Mouse (Mus musculus) cerebral cortex, adult 2 months (tissue): ENCODE data around the gene Lhpp.

ENCODE experiments used
- WGBS: fragments of 180-500 bp; shearing (Covaris S2); methylation state at CpG from one replicate; pipeline ENCODE4 v1.1.7; 2018; 5-methylcytosine and 5-hydroxymethylcytosine counted together

Lhpp gene

DNA sequence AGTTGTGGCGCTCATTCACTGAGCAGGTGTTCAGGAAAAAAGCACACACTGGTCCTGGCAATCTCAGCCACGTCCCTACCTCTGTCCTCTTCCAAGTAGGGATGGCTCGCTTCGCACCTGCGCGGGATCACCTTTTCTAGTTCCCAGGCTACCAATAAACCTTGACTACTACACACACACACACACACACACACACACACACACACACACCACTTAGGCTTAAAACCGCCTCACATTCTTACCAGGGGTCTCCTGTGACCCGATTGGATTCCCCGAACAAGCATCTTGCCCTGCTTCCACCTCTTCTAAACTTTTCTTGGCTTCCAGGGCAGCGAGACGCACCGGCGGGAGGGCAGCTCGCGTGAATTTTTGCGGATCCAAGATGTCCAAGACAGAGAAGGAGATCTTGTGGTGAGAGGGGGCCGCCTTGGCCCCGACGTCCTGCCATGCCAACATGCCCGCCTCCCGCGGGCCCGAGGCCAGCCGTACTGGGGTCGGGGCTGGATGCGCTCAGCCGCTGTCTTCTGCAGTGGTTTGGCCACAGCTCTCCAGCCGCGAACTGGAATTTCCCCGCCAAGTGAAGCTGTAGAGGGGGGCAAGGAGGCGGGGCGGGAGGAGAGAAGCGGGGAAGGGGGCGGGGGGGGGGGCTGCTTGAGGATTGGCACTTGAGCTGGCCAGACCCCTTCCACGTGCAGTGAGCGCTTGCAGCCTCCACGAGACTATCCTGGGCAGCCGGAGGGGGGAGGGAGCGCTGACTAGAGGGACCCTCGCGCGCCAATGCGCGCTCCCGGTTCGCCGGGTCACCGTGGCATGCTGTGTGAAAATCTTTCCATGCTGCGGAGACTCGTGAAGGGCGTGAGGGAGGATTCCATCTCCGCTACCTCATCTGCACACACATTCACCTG, 11.1 kb upstream of the Lhpp start, which contains the start of gene Nkx1-2:
TSS of gene Nkx1-2 (minus strand) at position 567 of the 905 bp plus-strand sequence.
- 4% methylated on average over 51 of the region's 52 CpGs for WGBS

- 19% methylated on average over 9 of the region's 9 CpGs for WGBS
These were observed 10.4 kb upstream of the Lhpp start for GRCm38 (mm10) chr7:132600026-132600425.

DNA sequence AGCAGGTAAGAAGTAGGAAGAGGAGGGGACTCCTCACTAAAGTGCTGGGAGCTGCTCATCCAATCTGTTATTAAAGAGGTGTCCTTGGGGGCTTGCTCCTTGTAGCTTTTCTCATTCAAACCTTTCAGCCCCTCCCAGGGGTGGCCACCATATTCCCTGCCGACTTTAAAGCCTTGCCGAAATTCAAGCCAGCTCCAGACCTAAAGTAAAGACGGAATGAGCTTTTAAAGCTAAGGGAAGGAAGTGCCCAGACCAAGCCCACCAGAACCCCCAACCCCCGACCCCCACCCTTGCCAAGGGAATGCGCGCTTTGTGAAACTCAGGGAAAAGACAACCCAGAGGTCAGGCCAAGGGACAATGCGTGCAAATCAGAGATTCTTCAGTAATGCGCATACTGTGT, 9.5 kb upstream of the Lhpp start:
- 42% methylated on average over 8 of the region's 8 CpGs for WGBS

GRCm38 (mm10) chr7:132604720-132605119, 5.7 kb upstream of the Lhpp start:
- 84% methylated on average over 4 of the region's 4 CpGs for WGBS

DNA sequence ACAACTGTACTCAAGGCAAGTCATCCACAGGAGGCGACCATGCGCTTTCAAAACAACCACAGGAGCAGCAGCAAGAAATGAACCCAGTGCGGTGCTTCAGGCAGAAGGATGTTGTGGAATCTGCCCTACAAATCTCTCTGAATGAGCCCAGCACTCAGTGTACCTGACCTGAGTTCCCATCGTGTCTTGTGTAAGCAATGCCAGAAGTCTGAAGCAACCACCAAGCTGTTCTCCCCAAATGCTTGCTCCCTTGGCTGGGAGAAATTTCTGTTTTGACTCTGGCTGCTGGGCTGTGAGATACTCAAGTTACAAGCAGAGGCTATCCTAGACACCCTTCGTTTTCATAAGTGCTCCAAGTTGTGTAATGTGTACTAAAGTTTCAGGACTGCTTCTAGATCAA, 4.7 kb upstream of the Lhpp start:
- WGBS, result 80% methylated on average over 5 of the region's 5 CpGs

DNA sequence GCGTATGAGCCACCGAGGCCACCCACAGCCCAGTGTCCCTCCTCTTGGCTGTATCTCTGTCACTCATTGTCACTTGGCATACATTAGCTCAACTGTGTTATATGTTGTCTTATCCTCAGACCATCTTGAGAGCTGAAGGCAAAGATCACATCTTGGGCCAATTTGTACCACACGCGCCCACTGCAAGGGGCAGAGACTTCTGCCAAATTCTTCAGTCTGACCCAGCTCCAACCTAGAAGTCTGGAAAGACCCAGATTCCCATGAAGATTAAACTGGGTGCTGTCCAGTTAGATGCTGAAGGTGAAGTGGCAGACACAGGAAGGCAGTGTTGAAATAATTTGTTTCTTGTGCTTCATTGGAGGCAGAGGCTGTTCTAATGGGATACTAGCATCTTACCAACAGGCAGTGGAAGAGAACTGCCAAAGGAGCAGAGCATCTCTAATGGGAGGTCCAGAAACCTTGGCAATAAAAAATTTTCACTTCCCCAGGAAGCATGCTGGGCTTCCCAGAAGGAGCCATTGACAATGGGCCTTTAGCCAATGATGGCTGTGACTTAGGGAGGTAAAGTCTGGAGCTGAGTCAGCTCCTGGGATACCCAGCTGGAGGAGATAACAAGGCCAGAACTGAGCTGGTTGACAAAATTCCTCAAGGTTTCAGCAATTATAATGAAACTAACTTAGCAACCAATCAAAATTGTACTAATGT, 2.0 kb upstream of the Lhpp start:
- WGBS, result 94% methylated on average over 4 of the region's 4 CpGs

- WGBS, result 96% methylated on average over 8 of the region's 8 CpGs
These were observed 1.1 kb downstream of the Lhpp start for GRCm38 (mm10) chr7:132611530-132611929.

- WGBS, result 53% methylated on average over 3 of the region's 3 CpGs
These were observed 4.9 kb downstream of the Lhpp start for GRCm38 (mm10) chr7:132615346-132615745.

- WGBS, result 76% methylated on average over 6 of the region's 6 CpGs
These were observed 6.0 kb downstream of the Lhpp start for GRCm38 (mm10) chr7:132616391-132616790.

DNA sequence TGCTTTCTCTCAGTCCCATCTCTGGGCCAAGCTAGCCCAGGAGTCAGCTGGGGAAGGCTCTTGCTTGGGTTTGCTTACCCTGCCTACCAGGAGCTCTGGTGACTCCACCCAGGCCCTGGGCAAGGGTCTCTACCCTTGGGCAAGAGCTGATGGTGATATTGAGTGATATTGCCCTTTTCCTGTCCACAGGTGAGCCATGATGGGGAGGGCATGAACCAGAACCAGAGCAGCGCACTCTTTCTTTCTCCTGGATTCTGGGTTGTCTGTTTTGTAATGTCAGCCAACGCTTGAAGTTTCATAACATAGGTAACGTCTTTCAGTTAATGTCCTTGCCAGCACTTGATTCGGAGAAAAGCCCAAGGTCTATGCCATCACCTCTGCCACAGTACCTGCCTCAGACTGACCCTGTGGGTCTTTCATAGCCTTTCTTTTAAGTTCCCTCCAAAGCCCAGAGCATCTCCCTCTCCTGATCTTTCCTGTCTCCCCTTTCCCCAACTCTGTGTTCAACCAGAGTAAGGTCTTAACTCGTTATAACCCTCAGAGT, 6.7 kb downstream of the Lhpp start:
- WGBS, result 92% methylated on average over 5 of the region's 5 CpGs

DNA sequence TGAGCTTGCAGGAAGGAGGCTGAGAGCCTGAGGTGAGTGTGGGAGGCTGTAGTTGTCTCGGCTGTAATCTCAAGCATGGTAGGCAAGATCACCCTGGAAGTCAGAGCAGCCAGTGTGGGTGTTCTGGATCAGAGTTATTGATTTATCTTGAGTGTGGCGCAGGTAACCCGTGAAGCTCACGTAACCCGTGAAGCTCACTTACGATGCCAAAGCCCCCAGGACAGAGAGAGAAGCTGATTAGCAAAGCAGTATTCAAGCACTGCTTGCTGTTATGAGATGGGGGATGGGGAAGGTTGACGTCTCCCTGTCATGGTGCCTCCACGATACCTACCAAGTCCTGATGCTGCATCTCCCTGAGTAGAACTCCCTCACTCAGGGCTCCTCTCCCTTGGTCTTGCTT, 9.1 kb downstream of the Lhpp start:
- WGBS, result 94% methylated on average over 8 of the region's 8 CpGs

DNA sequence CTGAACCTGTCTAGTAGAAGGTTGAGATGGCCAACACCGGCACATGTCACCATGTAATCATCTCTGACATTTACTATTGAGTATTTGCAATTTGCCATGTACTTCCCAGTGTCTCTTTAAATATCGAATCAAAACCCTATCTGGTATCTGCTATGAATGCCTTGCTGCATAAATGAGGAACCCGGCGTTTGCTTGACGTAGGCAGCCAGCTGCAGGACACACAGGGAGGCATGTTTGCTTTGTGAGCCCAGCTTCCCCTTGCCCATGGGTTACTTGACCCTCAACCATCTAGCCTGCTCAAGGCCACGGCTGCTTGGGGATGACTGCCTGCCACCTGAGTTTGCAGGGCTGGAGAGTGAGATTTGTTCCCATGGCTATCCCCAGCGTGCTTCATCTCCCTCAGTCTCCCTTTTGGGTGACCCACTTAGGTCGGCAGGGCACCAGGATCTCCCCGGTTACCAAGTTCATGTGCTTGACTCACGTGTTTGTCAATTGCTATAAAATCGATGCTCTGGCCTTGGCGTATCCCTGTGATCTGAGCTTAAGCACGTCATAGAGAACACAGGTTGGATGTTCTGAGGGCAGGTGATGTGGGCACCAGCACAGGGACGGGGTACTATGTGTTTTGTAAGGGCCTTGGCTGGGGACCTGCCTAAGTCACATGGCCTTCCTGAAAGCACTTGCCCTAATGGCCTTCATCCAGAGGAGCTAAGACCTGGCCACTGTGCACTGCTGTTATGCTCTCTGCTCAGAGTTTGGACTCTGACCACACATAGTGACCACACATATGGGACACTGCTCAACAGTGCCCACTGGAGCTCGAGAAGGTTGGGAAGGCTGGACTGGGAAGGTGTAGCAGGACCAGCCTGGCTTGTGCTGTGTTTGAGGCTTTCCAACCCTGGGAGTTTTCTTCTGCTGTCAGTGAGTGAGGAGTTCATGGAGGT, 9.8 kb downstream of the Lhpp start:
- WGBS, result 86% methylated on average over 15 of the region's 15 CpGs

- WGBS, result 85% methylated on average over 10 of the region's 10 CpGs
These were observed 13.7 kb downstream of the Lhpp start for GRCm38 (mm10) chr7:132624161-132624560.

DNA sequence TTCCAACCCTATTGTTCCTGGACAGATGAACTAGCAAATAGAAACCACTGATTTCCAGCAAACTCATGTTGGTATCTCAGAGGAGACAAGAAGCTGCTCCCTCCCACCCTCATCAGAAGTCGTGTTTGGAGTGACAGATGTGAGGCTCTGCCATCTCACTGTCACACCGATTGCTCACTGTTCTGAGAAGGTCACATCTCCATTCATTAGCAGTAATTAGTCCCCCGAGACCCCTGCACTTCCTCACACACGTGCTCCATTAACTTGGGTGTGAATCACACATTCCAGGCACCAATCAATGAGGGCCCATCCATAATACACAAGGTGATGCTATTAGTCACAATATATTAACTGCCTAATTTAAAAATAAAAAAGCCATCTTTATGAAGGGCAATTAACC, 15.7 kb downstream of the Lhpp start:
- WGBS, result 62% methylated on average over 4 of the region's 4 CpGs

GRCm38 (mm10) chr7:132627448-132627847, 17.0 kb downstream of the Lhpp start:
- WGBS, result 89% methylated on average over 3 of the region's 3 CpGs

- WGBS, result 47% methylated on average over 11 of the region's 11 CpGs
These were observed 20.9 kb downstream of the Lhpp start for GRCm38 (mm10) chr7:132631313-132631712.

DNA sequence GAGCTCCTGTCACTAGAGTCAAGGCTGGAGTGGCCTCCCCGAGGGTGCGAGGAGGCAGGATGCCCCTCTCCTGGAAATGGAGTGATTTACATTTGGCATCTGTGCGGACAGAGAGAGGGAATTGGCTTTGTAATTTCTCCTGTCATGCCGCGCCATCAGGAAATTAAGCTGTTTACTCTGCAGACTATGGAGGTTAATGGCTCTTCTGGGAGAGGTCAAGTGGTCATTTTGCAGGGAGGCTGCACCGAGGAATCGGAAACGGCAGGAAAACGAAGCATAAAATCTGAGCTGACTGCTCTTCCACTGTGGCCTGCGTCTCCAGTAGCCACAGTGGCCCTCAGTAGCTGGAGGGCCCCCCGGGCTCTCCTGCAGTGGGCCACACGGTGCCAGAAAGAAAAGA, 26.9 kb downstream of the Lhpp start:
- 83% methylated on average over 12 of the region's 12 CpGs for WGBS

DNA sequence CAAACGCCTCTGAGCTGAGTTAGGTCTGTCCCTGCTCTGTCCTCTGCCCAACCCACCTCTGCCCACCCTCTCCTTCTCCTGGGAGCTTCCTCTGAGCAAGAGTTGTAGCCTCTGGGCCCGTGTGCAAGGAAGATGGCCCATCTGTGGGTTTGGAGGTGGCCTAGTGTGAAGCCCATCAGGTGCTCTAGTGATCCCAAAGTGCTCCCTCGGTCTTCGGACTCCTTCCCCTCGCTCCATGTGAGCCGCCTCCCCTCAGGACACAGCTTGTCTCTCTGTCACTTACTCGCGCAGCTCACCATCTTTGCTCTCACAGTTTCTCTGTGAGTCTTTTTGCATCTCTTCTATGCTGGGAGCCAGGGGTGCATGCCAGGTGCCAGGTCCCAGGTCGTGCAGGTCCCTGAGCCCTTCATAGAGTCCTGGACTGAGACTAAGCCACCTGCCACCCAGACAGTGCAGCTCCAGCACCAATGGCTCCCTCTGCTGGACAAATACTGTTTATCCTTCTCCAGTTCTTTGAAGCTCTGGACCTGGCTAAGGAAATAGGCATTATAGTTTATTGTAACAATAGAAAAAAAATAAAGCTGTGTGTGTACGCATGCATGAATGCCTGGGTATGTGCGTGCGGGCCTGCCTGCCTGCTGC, 28.1 kb downstream of the Lhpp start:
- WGBS, result 62% methylated on average over 12 of the region's 12 CpGs

DNA sequence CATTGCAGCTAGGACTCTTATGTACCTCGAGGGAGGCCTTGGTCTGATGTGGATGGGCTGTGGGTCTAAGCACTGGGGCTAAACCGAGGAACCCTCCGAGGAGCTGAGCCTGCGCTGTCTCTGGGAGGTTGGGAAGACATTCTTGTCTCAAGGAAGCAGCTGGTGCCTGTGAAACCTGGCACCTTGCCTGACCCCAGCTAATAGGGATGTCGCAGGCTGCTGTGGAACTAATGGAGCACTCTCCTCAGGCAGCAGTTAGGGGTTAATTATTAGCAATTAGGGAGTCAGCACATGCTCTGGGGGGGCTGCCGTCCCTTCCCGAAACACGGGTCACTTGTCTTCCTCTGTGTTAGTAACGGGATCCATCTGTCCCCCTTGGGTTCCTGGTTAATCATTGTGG, 30.5 kb downstream of the Lhpp start:
- WGBS, result 57% methylated on average over 9 of the region's 9 CpGs

GRCm38 (mm10) chr7:132641606-132642005, 31.2 kb downstream of the Lhpp start:
- WGBS, result 97% methylated on average over 1 of the region's 1 CpGs
